In genomic region chr14:45317921-45318411, GRCm38 (mm10) we compare ENCODE assay signal across 8 mouse cellular contexts. TPM values are rescaled to one million over a fixed set of nuclear protein-coding genes. Genes with fewer than 3 reads are reported as not detected.
DNase-seq lines count a peak whose midpoint lies in the region; ATAC-seq and TF ChIP-seq lines count a peak whose summit lies in the region.

No protein-coding gene starts in this region.

- peak; percentile 0; the same call in 1 of the 2 replicates for ATAC-seq in heart, embryonic 11.5 days (replicated peaks; ENCODE audit: insufficient number of reproducible peaks, low FRiP score, low TSS enrichment)
- ATAC-seq in liver, embryonic 11.5 days (replicated peaks; ENCODE audit: low FRiP score) = peak; percentile 10
- no peak; the same call in 1 of the 2 replicates for ATAC-seq in neural tube, embryonic 11.5 days (ENCODE audit: insufficient read depth, low FRiP score, low TSS enrichment)

- H3K4me2 ChIP-seq in heart, embryonic 11.5 days = peak overlapping the region; percentile 78
- H3K4me2 ChIP-seq in liver, embryonic 11.5 days = peak overlapping the region; percentile 87
- peak overlapping the region; percentile 79 for H3K4me2 ChIP-seq in neural tube, embryonic 11.5 days (ENCODE audit: low read depth)

- H3K9ac ChIP-seq in liver, adult 2 months (ENCODE audit: low read depth, low read length) = peak overlapping the region; percentile 97
- H3K9ac ChIP-seq in heart, embryonic 11.5 days (ENCODE audit: low read depth, low read length) = peak overlapping the region; percentile 92
- H3K9ac ChIP-seq in liver, embryonic 11.5 days (ENCODE audit: low read depth, low read length) = peak overlapping the region; percentile 96
- H3K9ac ChIP-seq in neural tube, embryonic 11.5 days (ENCODE audit: low read length) = peak overlapping the region; percentile 92

- H3K9me3 ChIP-seq in heart, embryonic 11.5 days (replicated peaks; ENCODE audit: control insufficient read depth, low read length) = no peaks in the 10 kb centered on the region
- H3K9me3 ChIP-seq in liver, embryonic 11.5 days (ENCODE audit: control insufficient read depth, low read length) = no peaks in the 10 kb centered on the region
- no peaks in the 10 kb centered on the region for H3K9me3 ChIP-seq in neural tube, embryonic 11.5 days (ENCODE audit: control insufficient read depth, low read length)

- no peak for TF ChIP-seq CTCF in liver, adult 2 months (IDR thresholded peaks at IDR 0.05; ENCODE audit: low read depth, low read length)

- H3K79me2 ChIP-seq in liver, adult 2 months (ENCODE audit: control insufficient read depth, insufficient read depth, low read length) = peaks cover 30% of the 10 kb centered on the region

- H3K36me3 ChIP-seq in liver, adult 2 months (ENCODE audit: control insufficient read depth, insufficient read depth, low read length) = no peaks in the 10 kb centered on the region
- no peaks in the 10 kb centered on the region for H3K36me3 ChIP-seq in heart, embryonic 11.5 days (ENCODE audit: control insufficient read depth, insufficient read depth, low read length)
- H3K36me3 ChIP-seq in liver, embryonic 11.5 days (ENCODE audit: control insufficient read depth, insufficient read depth, low read length) = no peaks in the 10 kb centered on the region
- H3K36me3 ChIP-seq in neural tube, embryonic 11.5 days (ENCODE audit: control insufficient read depth, insufficient read depth, low read length) = no peaks in the 10 kb centered on the region

- WGBS in liver, adult 2 months = under 1% methylated on average over 35 of the region's 38 CpGs
- 1% methylated on average over 37 of the region's 38 CpGs for WGBS in heart, embryonic 11.5 days (ENCODE audit: insufficient replicate concordance)
- WGBS in liver, embryonic 11.5 days = under 1% methylated on average over 37 of the region's 38 CpGs
- WGBS in neural tube, embryonic 11.5 days = under 1% methylated on average over 38 of the region's 38 CpGs

- H3K27ac ChIP-seq in liver, adult 2 months (replicated peaks; ENCODE audit: insufficient read depth, low read depth, low read length) = peak overlapping the region; percentile 52; the same call in 1 of the 2 replicates
- H3K27ac ChIP-seq in heart, embryonic 11.5 days (ENCODE audit: low read depth, low read length) = peak overlapping the region; percentile 96
- H3K27ac ChIP-seq in liver, embryonic 11.5 days (ENCODE audit: low read depth, low read length) = peak overlapping the region; percentile 95
- peak overlapping the region; percentile 63 for H3K27ac ChIP-seq in neural tube, embryonic 11.5 days (ENCODE audit: low read depth, low read length)

- no peak for TF ChIP-seq POLR2A in liver, adult 2 months (IDR thresholded peaks at IDR 0.05; ENCODE audit: extremely low read depth, insufficient read depth, low read length)

- H3K4me3 ChIP-seq in liver, adult 2 months (ENCODE audit: insufficient read depth, low read depth, low read length) = peak overlapping the region; percentile 87
- peak overlapping the region; percentile 91 for H3K4me3 ChIP-seq in heart, embryonic 11.5 days (ENCODE audit: low read depth, low read length)
- H3K4me3 ChIP-seq in liver, embryonic 11.5 days (ENCODE audit: low read depth, low read length) = peak overlapping the region; percentile 97
- peak overlapping the region; percentile 87 for H3K4me3 ChIP-seq in neural tube, embryonic 11.5 days (ENCODE audit: low read depth, low read length)

- H3K4me1 ChIP-seq in liver, adult 2 months (ENCODE audit: control insufficient read depth, insufficient read depth, low read length) = peaks cover 11% of the 10 kb centered on the region
- H3K4me1 ChIP-seq in heart, embryonic 11.5 days (ENCODE audit: control insufficient read depth, insufficient read depth, low read length) = peaks cover 6% of the 10 kb centered on the region; the same call in 1 of the 2 replicates
- peaks cover 43% of the 10 kb centered on the region for H3K4me1 ChIP-seq in liver, embryonic 11.5 days (replicated peaks; ENCODE audit: control insufficient read depth, insufficient read depth, low read length)
- H3K4me1 ChIP-seq in neural tube, embryonic 11.5 days (ENCODE audit: control insufficient read depth, insufficient read depth, low read length) = peaks cover 5% of the 10 kb centered on the region

- peak; percentile 53 for DNase-seq in liver, adult 2 months (ENCODE audit: extremely low read depth, low read depth, low spot score)
- no peak for DNase-seq in liver
- DNase-seq in brain, adult 2 months (ENCODE audit: low read depth, low spot score) = peak; percentile 33
- no peak for DNase-seq in liver, embryonic 11.5 days (ENCODE audit: low spot score)
- no peak for DNase-seq in neural tube, embryonic 11.5 days (ENCODE audit: low spot score)
- DNase-seq in thymus, postnatal 14 days = no peak
- DNase-seq in layer of hippocampus, adult 9-10 months (ENCODE audit: low spot score) = no peak

- H3K27me3 ChIP-seq in liver, adult 2 months (ENCODE audit: control insufficient read depth, insufficient read depth, low read length) = no peaks in the 10 kb centered on the region
- no peaks in the 10 kb centered on the region for H3K27me3 ChIP-seq in heart, embryonic 11.5 days (ENCODE audit: control insufficient read depth, insufficient read depth, low read length)
- H3K27me3 ChIP-seq in liver, embryonic 11.5 days (replicated peaks; ENCODE audit: control insufficient read depth, insufficient read depth, low read length) = no peaks in the 10 kb centered on the region
- no peaks in the 10 kb centered on the region for H3K27me3 ChIP-seq in neural tube, embryonic 11.5 days (ENCODE audit: control insufficient read depth, insufficient read depth, low read length)

RNA-seq across cellular contexts. Expression of gene Ero1l, which starts 0.6 kb away (rescaled TPM):
- total RNA-seq in liver, adult 2 months (2014; rRNA removed) = 14.9 and 16.1 TPM in 2 replicates
- 4.1 and 4.2 TPM in 2 replicates for polyA plus RNA-seq in liver, adult 2 months (2012; rRNA removed)
- 42.3 and 53.0 TPM in 2 replicates for polyA plus RNA-seq in heart, embryonic 11.5 days (2014; fragmentation: Nextera tagmentation; extraction: Ambion mirVana)
- polyA plus RNA-seq in liver, embryonic 11.5 days (2014; fragmentation: Nextera tagmentation; extraction: Ambion mirVana) = 64.4 and 78.9 TPM in 2 replicates
- polyA plus RNA-seq in neural tube, embryonic 11.5 days (2014; fragmentation: Nextera tagmentation; extraction: Ambion mirVana) = 32.4 and 34.5 TPM in 2 replicates

RNA-seq across cellular contexts. Expression of gene Psmc6, which starts 11.6 kb away (rescaled TPM):
- total RNA-seq in liver, adult 2 months (2014; rRNA removed) = 101 and 108 TPM in 2 replicates
- 21.5 and 32.8 TPM in 2 replicates for polyA plus RNA-seq in liver, adult 2 months (2012; rRNA removed)
- polyA plus RNA-seq in heart, embryonic 11.5 days (2014; fragmentation: Nextera tagmentation; extraction: Ambion mirVana) = 142 and 148 TPM in 2 replicates
- 178 and 191 TPM in 2 replicates for polyA plus RNA-seq in liver, embryonic 11.5 days (2014; fragmentation: Nextera tagmentation; extraction: Ambion mirVana)
- polyA plus RNA-seq in neural tube, embryonic 11.5 days (2014; fragmentation: Nextera tagmentation; extraction: Ambion mirVana) = 247 TPM in 2 replicates

RNA-seq across cellular contexts. Expression of gene Styx, which starts 32.9 kb away (rescaled TPM):
- total RNA-seq in liver, adult 2 months (2014; rRNA removed) = 5.3 and 6.1 TPM in 2 replicates
- polyA plus RNA-seq in liver, adult 2 months (2012; rRNA removed) = 1.4 and 3.5 TPM in 2 replicates
- polyA plus RNA-seq in heart, embryonic 11.5 days (2014; fragmentation: Nextera tagmentation; extraction: Ambion mirVana) = 44.3 and 52.1 TPM in 2 replicates
- polyA plus RNA-seq in liver, embryonic 11.5 days (2014; fragmentation: Nextera tagmentation; extraction: Ambion mirVana) = 40.1 and 46.9 TPM in 2 replicates
- 35.6 and 38.8 TPM in 2 replicates for polyA plus RNA-seq in neural tube, embryonic 11.5 days (2014; fragmentation: Nextera tagmentation; extraction: Ambion mirVana)

Comparison
In these comparisons a context has a peak if more than half of its experiments do, and no peak if none do; other contexts are left out.
1. DNase-seq: peak in liver, adult 2 months (single experiment) and brain, adult 2 months (single experiment); none in liver (single experiment), liver, embryonic 11.5 days (single experiment), neural tube, embryonic 11.5 days (single experiment), thymus, postnatal 14 days (single experiment) and layer of hippocampus, adult 9-10 months (single experiment).
2. Peak in every context shown above with its lines, with median percentiles within 50 percentile points of each other: H3K27ac ChIP-seq, H3K4me3 ChIP-seq, H3K9ac ChIP-seq and H3K4me2 ChIP-seq.